Mouse (Mus musculus) lung, adult 2 months (tissue): ENCODE measurements around the gene Duox2.

ENCODE experiments used
- CTCF ChIP-seq: fragments of 200-500 bp; IDR thresholded peaks from 2 replicates; pipeline ENCODE4 v1.5.1; 2011; ENCODE audit warnings: mild to moderate bottlenecking, low read length, control low read depth; ENCODE audit not compliant: insufficient read depth
- POLR2A ChIP-seq: fragments of 200-500 bp; IDR thresholded peaks from 2 replicates; pipeline ENCODE4 v1.6.1; 2011; ENCODE audit warnings: low read depth, mild to moderate bottlenecking, control low read depth, low read length, borderline replicate concordance; ENCODE audit errors: extremely low read depth

GRCm38 (mm10) chr2:122264690-122265089, 33.6 kb downstream of the Duox2 start:
- TF ChIP-seq CTCF (no peak), POLR2A (no peak)
